Mouse (Mus musculus): ENCODE results near the gene Hist4h4.
A peak's percentile ranks its signal among the peaks of the same experiment; 100 is the strongest.
"Not testable (repeated sequence)": the region's sequence is repeated elsewhere in the genome, so short reads cannot be mapped to it uniquely, and the experiment has no call there.

Hist4h4 gene

GRCm38 (mm10) chr6:136815381-136815780 is 11.2 kb upstream of the Hist4h4 start:
- no peak for DNase-seq (ENCODE audit: low spot score in 2 of 2)

DNA sequence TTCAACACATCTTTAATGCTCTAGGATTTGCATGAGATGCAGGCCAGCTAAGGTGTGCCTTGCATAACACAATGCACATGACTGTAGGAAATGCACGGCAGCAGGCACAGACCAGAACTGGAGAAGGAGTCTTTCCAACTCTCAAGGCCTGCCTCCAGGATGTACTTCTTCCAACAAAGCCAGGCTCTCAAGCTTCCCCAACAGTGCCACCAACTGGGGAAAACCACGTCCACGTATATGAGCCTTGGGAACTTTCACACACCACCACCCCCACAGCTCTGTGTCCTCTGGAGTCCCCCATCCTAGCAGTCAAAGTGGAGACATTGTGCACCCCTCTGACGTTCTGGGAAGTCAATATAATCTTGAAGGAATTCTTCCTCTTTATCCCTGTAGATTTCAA is 8.9 kb upstream of the Hist4h4 start:
- no peak for DNase-seq (ENCODE audit: low spot score in 2 of 2)

DNA sequence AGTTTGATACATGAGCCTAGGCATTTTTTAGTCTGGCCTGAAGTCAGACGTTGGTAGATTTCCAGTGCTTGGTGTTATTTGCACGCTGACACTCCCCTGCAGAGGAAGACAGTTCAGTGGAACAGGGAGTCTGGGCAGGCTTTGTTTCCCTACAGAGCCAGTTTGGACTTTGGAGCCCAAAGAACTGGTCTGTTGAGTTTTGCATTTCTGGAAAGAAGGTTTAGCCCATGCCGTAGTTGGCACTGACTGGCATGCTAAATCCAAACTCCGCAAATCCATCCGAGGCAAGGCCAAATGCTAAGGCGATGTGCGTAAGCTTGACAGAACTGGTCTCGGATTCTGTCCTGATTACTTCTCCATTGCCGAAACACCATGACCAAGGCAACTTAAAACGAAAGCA is 7.0 kb upstream of the Hist4h4 start:
- DNase-seq (ENCODE audit: low spot score in 2 of 2), result no peak

DNA sequence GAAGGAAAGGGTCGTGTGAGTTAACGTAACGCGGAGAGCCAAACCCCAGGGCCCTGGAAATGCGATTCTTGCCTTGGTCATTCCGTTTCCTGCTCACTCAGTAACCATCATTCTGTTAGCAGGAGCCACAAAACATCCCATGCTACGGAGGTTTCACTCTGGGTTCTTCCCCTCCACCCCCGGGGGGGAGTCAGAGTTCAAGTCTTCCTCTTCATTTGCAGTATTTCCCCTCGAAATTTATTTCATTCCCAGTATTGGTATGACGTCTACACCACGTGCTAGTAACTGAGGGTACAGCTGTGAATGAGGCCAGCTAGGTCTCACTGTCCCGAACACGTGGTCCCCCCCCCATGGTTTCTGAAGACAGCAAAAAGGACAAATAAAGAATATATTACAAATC is 5.5 kb upstream of the Hist4h4 start:
- no peak for DNase-seq (ENCODE audit: low spot score in 2 of 2)

DNA sequence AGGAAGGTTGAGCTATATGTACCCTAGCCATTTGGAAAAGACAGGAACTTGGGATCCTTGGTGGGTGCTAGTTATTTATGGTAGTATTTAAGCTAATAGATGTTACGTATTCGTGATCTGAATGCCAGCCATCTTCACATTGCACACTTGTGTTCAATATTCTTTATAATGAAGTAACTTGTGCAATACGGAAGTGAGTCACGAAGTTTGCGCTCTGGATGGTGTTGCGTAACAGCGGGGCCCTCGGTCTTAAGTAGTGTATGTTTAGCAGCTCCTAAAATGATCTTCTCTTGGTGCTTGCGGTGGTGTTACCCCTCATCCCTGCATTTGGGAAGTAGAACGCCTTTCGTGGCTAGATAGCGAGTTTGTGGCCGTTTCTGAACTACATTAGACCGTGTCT is 4.9 kb upstream of the Hist4h4 start:
- no peak for DNase-seq (ENCODE audit: low spot score in 2 of 2)

DNA sequence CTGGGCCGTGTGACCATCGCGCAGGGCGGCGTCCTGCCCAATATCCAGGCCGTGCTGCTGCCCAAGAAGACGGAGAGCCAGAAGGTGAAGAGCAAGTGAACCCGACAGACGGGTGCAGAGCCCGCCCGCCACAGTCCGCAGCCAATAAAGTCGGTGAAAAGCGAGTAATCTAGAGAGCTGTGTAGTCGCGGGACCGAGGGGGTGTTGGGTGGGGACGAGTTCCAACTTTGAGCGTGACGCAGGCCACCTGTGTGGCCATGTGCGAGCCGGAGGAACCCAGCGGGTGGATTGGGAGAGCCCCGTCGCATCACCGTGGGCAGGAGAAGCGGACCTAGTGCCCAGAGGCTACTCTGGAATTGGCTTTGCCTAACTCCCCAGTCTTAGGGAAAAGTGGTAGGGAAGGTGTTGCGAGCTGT is 4.4 kb upstream of the Hist4h4 start:
- peak in 1 of 2 experiments; percentile 49 for DNase-seq (ENCODE audit: low spot score in 2 of 2)

DNA sequence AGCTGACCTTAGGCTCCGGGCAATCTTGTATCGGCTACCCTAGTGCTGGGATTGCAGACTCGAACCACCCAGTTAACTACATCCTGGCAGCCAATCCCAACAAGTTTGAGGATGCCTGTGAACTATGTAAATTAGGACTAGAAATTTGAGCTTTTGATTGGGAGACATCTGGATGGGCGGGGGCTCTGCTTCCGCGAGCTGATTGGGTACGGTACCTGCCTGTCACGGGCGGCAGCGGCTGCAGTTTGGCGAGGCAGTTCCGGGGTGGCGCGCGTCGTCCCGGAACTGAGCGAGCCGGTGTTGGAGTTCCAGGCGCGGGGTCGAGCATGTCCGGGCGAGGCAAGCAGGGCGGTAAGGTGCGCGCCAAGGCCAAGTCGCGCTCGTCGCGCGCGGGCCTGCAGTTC is 3.8 kb upstream of the Hist4h4 start, which contains the start of gene H2afj:
TSS of gene H2afj (plus strand) at position 231 of the 404 bp plus-strand sequence.
- peak; percentile 95 to 96 for DNase-seq (ENCODE audit: low spot score in 2 of 2)

- DNase-seq (ENCODE audit: low spot score in 2 of 2), result no peak
These were observed 3.3 kb upstream of the Hist4h4 start for GRCm38 (mm10) chr6:136807395-136808013.

- DNase-seq (ENCODE audit: low spot score in 2 of 2), result no peak
These were observed 2.6 kb upstream of the Hist4h4 start for GRCm38 (mm10) chr6:136806819-136807218.

DNA sequence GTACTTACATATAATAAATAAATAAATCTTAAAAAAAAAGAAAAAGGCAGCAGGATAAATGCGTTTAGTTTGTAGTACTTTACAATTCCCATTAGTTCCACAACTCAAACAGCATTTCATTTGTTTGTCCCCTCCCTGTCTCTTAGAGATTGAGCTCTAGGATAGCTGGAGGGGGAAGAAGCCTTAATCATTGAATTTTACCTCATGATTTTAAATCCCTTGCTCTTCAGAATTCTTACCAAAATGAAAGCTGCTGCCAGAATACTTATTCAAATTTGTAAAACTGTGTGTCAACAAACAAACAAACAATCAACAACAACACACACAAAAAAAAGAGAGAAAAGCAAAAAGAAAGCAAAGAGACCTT is 1.2 kb upstream of the Hist4h4 start:
- no peak for DNase-seq (ENCODE audit: low spot score in 2 of 2)

DNA sequence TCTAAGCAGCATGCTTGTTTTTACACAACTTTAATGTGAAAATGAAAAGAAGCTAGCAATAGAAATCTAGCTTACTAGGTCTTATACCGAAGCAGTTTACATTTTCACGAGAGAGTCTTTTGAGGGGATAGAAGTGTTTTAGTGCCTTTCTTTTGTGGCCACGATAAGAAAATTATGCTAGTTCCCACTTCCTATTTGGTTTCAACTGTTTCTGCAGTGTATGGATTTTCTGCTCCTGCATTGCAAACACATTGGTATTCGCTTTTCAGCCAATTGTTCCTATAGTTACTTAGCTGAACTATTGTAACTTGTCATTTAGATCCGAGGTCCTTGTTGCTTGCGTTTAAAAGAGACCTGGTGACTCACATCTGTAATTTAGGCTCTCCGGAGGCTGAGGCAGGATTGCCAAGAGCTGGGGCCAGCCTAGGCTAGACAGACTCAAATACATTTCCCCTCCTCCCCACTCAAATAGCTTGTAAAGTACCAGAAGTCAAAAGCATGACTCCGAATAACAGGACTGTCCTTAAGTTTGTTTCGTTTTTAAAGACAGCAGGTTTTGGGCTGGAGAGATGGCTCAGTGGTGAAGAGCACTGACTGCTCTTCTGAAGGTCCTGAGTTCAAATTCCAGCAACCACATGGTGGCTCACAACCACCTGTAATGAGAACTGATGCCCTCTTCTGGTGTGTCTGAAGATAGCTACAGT is 642 bp upstream of the Hist4h4 start:
- no peak for DNase-seq (ENCODE audit: low spot score in 2 of 2)

- no peak for DNase-seq (ENCODE audit: low spot score in 2 of 2)
These were observed 999 bp downstream of the Hist4h4 start for GRCm38 (mm10) chr6:136803093-136803738.

DNA sequence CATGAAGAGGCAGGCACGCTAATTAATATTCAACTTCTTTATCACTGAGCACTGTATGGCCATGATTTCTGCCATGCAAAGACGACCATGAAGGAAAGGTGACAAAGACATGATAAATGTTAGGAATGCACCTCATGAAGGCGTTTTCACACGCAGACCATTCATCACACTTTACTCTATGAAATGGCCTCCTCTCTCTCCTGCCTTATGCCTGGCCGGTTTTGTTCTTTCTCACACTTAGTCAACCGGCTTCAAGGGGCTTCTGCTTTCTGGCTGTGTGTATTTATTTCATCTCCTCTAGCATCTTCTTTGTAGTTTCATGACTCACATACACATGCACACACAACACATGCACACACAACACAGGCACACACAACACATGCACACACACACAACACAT is 2.9 kb downstream of the Hist4h4 start:
- no peak for DNase-seq (ENCODE audit: low spot score in 2 of 2)

GRCm38 (mm10) chr6:136800710-136801109 is 3.5 kb downstream of the Hist4h4 start:
- DNase-seq (ENCODE audit: low spot score in 2 of 2), result no peak

DNA sequence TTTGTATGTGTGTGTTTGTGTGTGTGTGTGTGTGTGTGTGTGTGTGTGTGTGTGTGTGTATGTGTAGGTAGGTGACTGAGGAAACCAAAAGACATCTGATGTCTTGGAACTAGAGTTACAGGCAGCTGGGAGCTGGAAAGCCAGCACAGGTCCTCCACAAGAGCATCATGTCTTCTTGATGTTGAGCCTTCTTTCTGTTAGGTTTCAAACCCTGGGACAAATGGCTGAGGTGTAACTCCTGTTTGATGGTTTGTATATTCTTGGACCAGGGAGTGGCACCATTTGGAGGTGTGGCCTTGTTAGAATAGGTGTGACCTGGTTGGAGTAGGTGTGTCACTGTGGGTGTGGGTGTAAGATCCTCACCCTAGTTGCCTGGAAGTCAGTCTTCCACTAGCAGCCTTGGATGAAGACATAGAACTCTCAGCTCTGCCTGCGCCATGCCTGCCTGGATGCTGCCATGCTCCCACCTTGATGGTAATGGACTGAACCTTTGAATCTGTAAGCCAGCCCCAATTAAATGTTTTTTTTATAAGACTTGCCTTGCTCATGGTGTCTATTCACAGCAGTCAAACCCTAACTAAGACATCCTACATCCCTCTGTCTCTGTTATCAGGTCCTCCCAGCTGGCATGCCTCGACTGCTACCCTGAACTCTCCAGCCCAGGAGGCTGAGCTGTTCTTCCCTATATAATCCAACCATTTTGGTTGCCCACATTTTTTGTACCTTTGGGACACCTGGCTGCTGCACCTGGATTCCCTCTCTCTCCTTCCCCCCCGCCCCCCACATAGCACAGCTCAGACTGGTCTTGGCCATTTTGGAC is 6.1 kb downstream of the Hist4h4 start:
- not testable (repeated sequence) for DNase-seq (ENCODE audit: low spot score in 2 of 2)

GRCm38 (mm10) chr6:136795850-136796249 is 8.4 kb downstream of the Hist4h4 start:
- no peak for DNase-seq (ENCODE audit: low spot score in 2 of 2)

DNA sequence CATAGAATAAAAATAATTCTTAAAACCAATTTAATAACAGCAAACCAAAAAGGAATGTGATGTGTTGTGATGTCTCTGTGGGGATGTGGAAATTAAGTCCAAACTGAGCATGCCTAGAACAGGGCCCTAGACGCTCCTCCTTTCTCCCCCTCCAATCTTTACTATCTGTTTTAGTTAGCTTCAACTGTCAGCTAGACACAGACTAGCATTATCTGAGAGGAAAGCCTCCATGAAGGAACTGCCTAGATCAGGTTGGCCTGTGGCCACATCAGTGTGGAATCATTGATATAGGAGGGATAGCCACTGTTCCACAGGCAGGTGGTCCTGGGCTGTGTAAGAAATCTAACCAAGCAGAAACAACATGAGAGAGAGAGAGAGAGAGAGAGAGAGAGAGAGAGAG is 9.1 kb downstream of the Hist4h4 start:
- DNase-seq (ENCODE audit: low spot score in 2 of 2), result no peak

- DNase-seq (ENCODE audit: low spot score in 2 of 2), result no peak
These were observed 10.2 kb downstream of the Hist4h4 start for GRCm38 (mm10) chr6:136793831-136794525.

GRCm38 (mm10) chr6:136792884-136793758 is 11.1 kb downstream of the Hist4h4 start:
- no peak for DNase-seq (ENCODE audit: low spot score in 2 of 2)

DNA sequence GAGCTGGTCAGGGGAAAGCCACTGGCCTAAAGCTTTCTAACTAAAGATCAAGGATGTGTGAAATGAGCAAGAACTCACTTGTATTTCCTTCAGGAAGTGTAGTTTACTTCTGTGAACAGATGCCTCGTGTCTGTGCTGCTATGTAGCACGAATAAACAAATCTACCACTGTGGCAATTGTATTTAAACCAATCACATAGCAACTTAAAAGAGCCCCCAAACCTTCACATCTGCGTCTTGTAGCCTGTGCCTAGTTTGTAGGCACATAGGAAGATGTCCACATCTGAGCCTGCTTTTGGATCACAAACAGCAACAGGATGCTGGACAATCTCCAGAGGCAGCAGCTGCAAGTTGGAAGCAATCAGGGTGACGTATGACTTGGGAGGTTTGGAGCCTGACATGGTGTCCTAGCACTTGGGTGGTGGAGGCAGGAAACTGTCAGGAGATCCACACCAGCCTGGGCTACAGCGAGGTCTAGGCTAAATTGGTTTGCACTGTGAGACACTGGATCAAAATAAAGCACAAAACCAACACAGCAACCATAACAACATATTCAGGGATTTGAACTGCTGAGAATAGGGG is 14.7 kb downstream of the Hist4h4 start:
- DNase-seq (ENCODE audit: low spot score in 2 of 2), result no peak
